Mouse (Mus musculus): ENCODE measurements around the gene Camk1d. TPM values are rescaled to one million over a fixed set of nuclear protein-coding genes. Genes with fewer than 3 reads are reported as not detected.

Gene Camk1d
- polyA plus RNA-seq, 1 experiment, result 1.6 TPM

DNA sequence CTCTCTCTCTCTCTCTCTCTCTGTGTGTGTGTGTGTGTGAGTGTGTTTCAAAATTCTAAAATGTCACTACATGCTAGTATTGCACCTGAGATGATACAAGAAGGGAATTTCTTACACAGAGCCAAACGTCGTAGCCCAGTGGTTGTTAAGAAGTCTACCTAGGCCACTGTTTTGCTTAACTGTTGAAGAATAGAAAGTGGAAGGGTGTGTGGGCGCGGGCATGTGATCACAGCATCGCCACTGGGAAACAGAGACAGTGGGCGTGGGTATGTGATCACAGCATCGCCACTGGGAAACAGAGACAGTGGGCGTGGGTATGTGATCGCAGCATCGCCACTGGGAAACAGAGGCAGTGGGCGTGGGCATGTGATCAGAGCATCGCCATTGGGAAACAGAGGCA lies 312.3 kb downstream of the Camk1d start:
- no peaks in the 10 kb centered on the region for H3K79me3 ChIP-seq (ENCODE audit: low read depth)
- H3K4me3 ChIP-seq (ENCODE audit: insufficient read depth, poor library complexity, severe bottlenecking), result no peak overlapping the region
- H3K36me3 ChIP-seq (ENCODE audit: control insufficient read depth, insufficient read depth), result no peaks in the 10 kb centered on the region
- H3ac ChIP-seq (ENCODE audit: control insufficient read depth, insufficient read length, low read depth), result no peak overlapping the region
- no peaks in the 10 kb centered on the region for H3K27me3 ChIP-seq (ENCODE audit: control insufficient read depth, insufficient read depth, insufficient read length)
- no peaks in the 10 kb centered on the region for H3K79me2 ChIP-seq (ENCODE audit: control insufficient read depth, insufficient read depth)
- TF ChIP-seq USF1 (IDR thresholded peaks at IDR 0.05; ENCODE audit: low read depth) (no peak), MYOD1 (IDR thresholded peaks at IDR 0.05; ENCODE audit: control insufficient read depth, insufficient read length, low read depth) (no peak), CEBPB (IDR thresholded peaks at IDR 0.05; ENCODE audit: low read depth) (no peak), CTCF (IDR thresholded peaks at IDR 0.05; ENCODE audit: control insufficient read depth, insufficient read depth, insufficient read length) (no peak), MYOG (IDR thresholded peaks at IDR 0.05; ENCODE audit: control insufficient read depth, extremely low read depth, insufficient read length) (no peak), MAX (IDR thresholded peaks at IDR 0.05) (no peak), FOSL1 (IDR thresholded peaks at IDR 0.05; ENCODE audit: insufficient read depth, low read length, poor library complexity, severe bottlenecking) (no peak)

DNA sequence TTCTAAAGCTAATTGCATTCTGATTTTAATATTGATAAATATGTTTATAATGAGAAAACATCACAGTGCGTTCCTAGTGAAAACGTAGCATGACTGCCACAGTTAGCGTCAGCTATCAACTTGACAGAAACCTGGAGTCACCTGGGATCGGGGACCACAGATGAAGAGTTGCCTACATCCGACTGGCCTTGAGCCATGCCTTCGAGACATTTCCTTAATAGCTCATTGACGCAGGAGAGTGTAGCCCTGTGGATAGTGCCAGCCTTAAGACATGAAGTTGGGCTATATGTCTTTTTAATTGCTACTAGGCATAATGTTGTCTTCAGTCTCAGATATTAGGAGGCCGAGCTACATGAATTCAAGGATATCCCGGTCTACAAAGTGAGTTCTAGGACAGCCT lies 315.8 kb downstream of the Camk1d start:
- Histone ChIP-seq H3K4me3 (ENCODE audit: insufficient read depth, poor library complexity, severe bottlenecking) (no peak overlapping the region), H3ac (ENCODE audit: control insufficient read depth, insufficient read length, low read depth) (no peak overlapping the region)
- TF ChIP-seq MYOD1 (IDR thresholded peaks at IDR 0.05; ENCODE audit: control insufficient read depth, insufficient read length, low read depth) (no peak), FOSL1 (IDR thresholded peaks at IDR 0.05; ENCODE audit: insufficient read depth, low read length, poor library complexity, severe bottlenecking) (no peak), MAX (IDR thresholded peaks at IDR 0.05) (no peak), USF1 (IDR thresholded peaks at IDR 0.05; ENCODE audit: low read depth) (no peak), MYOG (IDR thresholded peaks at IDR 0.05; ENCODE audit: control insufficient read depth, extremely low read depth, insufficient read length) (no peak), CEBPB (IDR thresholded peaks at IDR 0.05; ENCODE audit: low read depth) (no peak), CTCF (IDR thresholded peaks at IDR 0.05; ENCODE audit: control insufficient read depth, insufficient read depth, insufficient read length) (no peak)

GRCm38 (mm10) chr2:5398043-5398442 lies 316.3 kb downstream of the Camk1d start:
- Histone ChIP-seq H3K27me3 (ENCODE audit: control insufficient read depth, insufficient read depth, insufficient read length) (no peaks in the 10 kb centered on the region), H3K36me3 (ENCODE audit: control insufficient read depth, insufficient read depth) (no peaks in the 10 kb centered on the region), H3K4me3 (ENCODE audit: insufficient read depth, poor library complexity, severe bottlenecking) (no peak overlapping the region), H3ac (ENCODE audit: control insufficient read depth, insufficient read length, low read depth) (no peak overlapping the region), H3K79me3 (ENCODE audit: low read depth) (no peaks in the 10 kb centered on the region), H3K79me2 (ENCODE audit: control insufficient read depth, insufficient read depth) (no peaks in the 10 kb centered on the region)
- TF ChIP-seq CTCF (IDR thresholded peaks at IDR 0.05; ENCODE audit: control insufficient read depth, insufficient read depth, insufficient read length), result no peak
- TF ChIP-seq MAX (IDR thresholded peaks at IDR 0.05), result no peak
- TF ChIP-seq CEBPB (IDR thresholded peaks at IDR 0.05; ENCODE audit: low read depth), result no peak
- TF ChIP-seq MYOG (IDR thresholded peaks at IDR 0.05; ENCODE audit: control insufficient read depth, extremely low read depth, insufficient read length), result no peak
- TF ChIP-seq MYOD1 (IDR thresholded peaks at IDR 0.05; ENCODE audit: control insufficient read depth, insufficient read length, low read depth), result no peak
- TF ChIP-seq USF1 (IDR thresholded peaks at IDR 0.05; ENCODE audit: low read depth), result no peak
- no peak for TF ChIP-seq FOSL1 (IDR thresholded peaks at IDR 0.05; ENCODE audit: insufficient read depth, low read length, poor library complexity, severe bottlenecking)

More for the DNA sequence above, 315.8 kb downstream of the Camk1d start:
- no peaks in the 10 kb centered on the region for H3K36me3 ChIP-seq (ENCODE audit: control insufficient read depth, insufficient read depth)
- H3K27me3 ChIP-seq (ENCODE audit: control insufficient read depth, insufficient read depth, insufficient read length), result no peaks in the 10 kb centered on the region
- no peaks in the 10 kb centered on the region for H3K79me3 ChIP-seq (ENCODE audit: low read depth)
- no peaks in the 10 kb centered on the region for H3K79me2 ChIP-seq (ENCODE audit: control insufficient read depth, insufficient read depth)

GRCm38 (mm10) chr2:5397468-5397867 lies 316.8 kb downstream of the Camk1d start:
- no peaks in the 10 kb centered on the region for H3K79me3 ChIP-seq (ENCODE audit: low read depth)
- no peaks in the 10 kb centered on the region for H3K27me3 ChIP-seq (ENCODE audit: control insufficient read depth, insufficient read depth, insufficient read length)
- no peak for TF ChIP-seq MAX (IDR thresholded peaks at IDR 0.05)
- no peak for TF ChIP-seq FOSL1 (IDR thresholded peaks at IDR 0.05; ENCODE audit: insufficient read depth, low read length, poor library complexity, severe bottlenecking)
- TF ChIP-seq MYOD1 (IDR thresholded peaks at IDR 0.05; ENCODE audit: control insufficient read depth, insufficient read length, low read depth), result no peak
- TF ChIP-seq MYOG (IDR thresholded peaks at IDR 0.05; ENCODE audit: control insufficient read depth, extremely low read depth, insufficient read length), result no peak
- no peak for TF ChIP-seq CTCF (IDR thresholded peaks at IDR 0.05; ENCODE audit: control insufficient read depth, insufficient read depth, insufficient read length)
- TF ChIP-seq USF1 (IDR thresholded peaks at IDR 0.05; ENCODE audit: low read depth), result no peak
- TF ChIP-seq CEBPB (IDR thresholded peaks at IDR 0.05; ENCODE audit: low read depth), result no peak

DNA sequence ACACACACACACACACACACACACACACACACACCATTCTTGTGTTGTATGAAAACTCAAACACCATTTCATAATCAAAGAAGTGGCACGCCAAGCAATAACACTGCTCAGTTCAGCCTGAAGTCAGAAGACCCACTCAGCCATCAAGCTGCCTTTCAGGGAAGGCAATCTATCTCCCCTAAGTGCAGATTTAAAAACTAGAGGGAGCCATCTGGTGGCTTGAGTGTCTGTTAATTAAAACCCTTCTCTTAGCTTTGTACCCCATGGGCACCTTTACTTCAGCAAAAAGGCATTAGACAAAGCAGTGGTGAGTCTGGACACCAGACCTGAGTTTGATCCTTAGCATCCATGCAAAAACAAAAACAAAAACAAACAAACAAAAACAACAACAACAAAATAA lies 317.9 kb downstream of the Camk1d start:
- TF ChIP-seq MYOG (IDR thresholded peaks at IDR 0.05; ENCODE audit: control insufficient read depth, extremely low read depth, insufficient read length) (no peak), FOSL1 (IDR thresholded peaks at IDR 0.05; ENCODE audit: insufficient read depth, low read length, poor library complexity, severe bottlenecking) (no peak)
- Histone ChIP-seq H3K36me3 (ENCODE audit: control insufficient read depth, insufficient read depth) (no peaks in the 10 kb centered on the region), H3K27me3 (ENCODE audit: control insufficient read depth, insufficient read depth, insufficient read length) (no peaks in the 10 kb centered on the region)

More at GRCm38 (mm10) chr2:5397468-5397867, 316.8 kb downstream of the Camk1d start:
- Histone ChIP-seq H3K4me3 (ENCODE audit: insufficient read depth, poor library complexity, severe bottlenecking) (no peak overlapping the region), H3ac (ENCODE audit: control insufficient read depth, insufficient read length, low read depth) (no peak overlapping the region), H3K36me3 (ENCODE audit: control insufficient read depth, insufficient read depth) (no peaks in the 10 kb centered on the region), H3K79me2 (ENCODE audit: control insufficient read depth, insufficient read depth) (no peaks in the 10 kb centered on the region)

DNA sequence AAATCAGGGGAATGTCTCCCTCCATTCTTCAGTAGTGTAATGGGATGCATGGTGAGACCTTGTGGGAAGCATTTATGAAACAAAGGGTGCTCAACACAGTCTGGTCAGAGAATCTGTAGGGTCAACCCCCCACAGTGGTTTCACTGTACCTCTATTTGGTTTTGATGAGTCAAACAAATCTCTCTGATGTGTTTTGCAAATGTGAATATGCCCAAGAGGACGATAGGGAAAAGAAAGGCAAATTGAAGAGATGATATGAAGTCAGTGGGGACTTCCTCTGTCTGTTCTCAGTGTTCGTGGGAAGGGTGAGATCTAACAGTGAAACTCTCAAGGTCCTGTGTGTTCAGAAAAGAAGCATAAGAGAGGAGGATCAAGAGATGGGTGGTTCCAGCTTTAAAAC lies 318.4 kb downstream of the Camk1d start:
- Histone ChIP-seq H3ac (ENCODE audit: control insufficient read depth, insufficient read length, low read depth) (no peak overlapping the region), H3K4me3 (ENCODE audit: insufficient read depth, poor library complexity, severe bottlenecking) (no peak overlapping the region), H3K27me3 (ENCODE audit: control insufficient read depth, insufficient read depth, insufficient read length) (no peaks in the 10 kb centered on the region), H3K79me3 (ENCODE audit: low read depth) (no peaks in the 10 kb centered on the region), H3K79me2 (ENCODE audit: control insufficient read depth, insufficient read depth) (no peaks in the 10 kb centered on the region), H3K36me3 (ENCODE audit: control insufficient read depth, insufficient read depth) (no peaks in the 10 kb centered on the region)
- TF ChIP-seq FOSL1 (IDR thresholded peaks at IDR 0.05; ENCODE audit: insufficient read depth, low read length, poor library complexity, severe bottlenecking) (no peak), CEBPB (IDR thresholded peaks at IDR 0.05; ENCODE audit: low read depth) (no peak), MAX (IDR thresholded peaks at IDR 0.05) (no peak), USF1 (IDR thresholded peaks at IDR 0.05; ENCODE audit: low read depth) (no peak), CTCF (IDR thresholded peaks at IDR 0.05; ENCODE audit: control insufficient read depth, insufficient read depth, insufficient read length) (no peak), MYOG (IDR thresholded peaks at IDR 0.05; ENCODE audit: control insufficient read depth, extremely low read depth, insufficient read length) (no peak), MYOD1 (IDR thresholded peaks at IDR 0.05; ENCODE audit: control insufficient read depth, insufficient read length, low read depth) (no peak)

More for the DNA sequence above, 317.9 kb downstream of the Camk1d start:
- Histone ChIP-seq H3ac (ENCODE audit: control insufficient read depth, insufficient read length, low read depth) (no peak overlapping the region), H3K4me3 (ENCODE audit: insufficient read depth, poor library complexity, severe bottlenecking) (no peak overlapping the region), H3K79me2 (ENCODE audit: control insufficient read depth, insufficient read depth) (no peaks in the 10 kb centered on the region), H3K79me3 (ENCODE audit: low read depth) (no peaks in the 10 kb centered on the region)
